Mouse (Mus musculus) heart, embryonic 12.5 days (tissue): ENCODE results near the gene A930017K11Rik. TPM values are rescaled to one million over a fixed set of nuclear protein-coding genes. Genes with fewer than 3 reads are reported as not detected.

Experiments
- ATAC-seq: fragments of 200-750 bp; cut with Nextera tagmentation; 2 replicates; pipeline ENCODE4 v1.8.0; 2017; ENCODE audit warnings: moderate TSS enrichment, moderate library complexity; ENCODE audit not compliant: insufficient number of reproducible peaks, low FRiP score
- H3K27ac ChIP-seq: fragments of 300-500 bp; sonication (generic); 2 replicates; pipeline ENCODE4 v1.5.1; 2016; ENCODE audit warnings: mild to moderate bottlenecking, moderate library complexity; ENCODE audit not compliant: poor library complexity, severe bottlenecking
- H3K27me3 ChIP-seq: fragments of 300-500 bp; sonication (generic); replicated peaks from 2 replicates; pipeline ENCODE4 v1.6.1; 2016; ENCODE audit warnings: mild to moderate bottlenecking, moderate library complexity
- H3K36me3 ChIP-seq: fragments of 300-500 bp; sonication (generic); 2 replicates; pipeline ENCODE4 v1.6.1; 2016; ENCODE audit warnings: mild to moderate bottlenecking, moderate library complexity
- H3K4me1 ChIP-seq: fragments of 300-500 bp; sonication (generic); replicated peaks from 2 replicates; pipeline ENCODE4 v1.6.1; 2016; ENCODE audit warnings: mild to moderate bottlenecking
- H3K4me2 ChIP-seq: fragments of 300-500 bp; sonication (generic); 2 replicates; pipeline ENCODE4 v1.6.1; 2016; ENCODE audit warnings: mild to moderate bottlenecking, moderate library complexity
- H3K4me3 ChIP-seq: fragments of 300-500 bp; sonication (generic); 2 replicates; pipeline ENCODE4 v1.5.1; 2016; ENCODE audit warnings: mild to moderate bottlenecking
- H3K9ac ChIP-seq: fragments of 300-500 bp; sonication (generic); 2 replicates; pipeline ENCODE4 v1.6.1; 2016; ENCODE audit warnings: mild to moderate bottlenecking, moderate library complexity
- H3K9me3 ChIP-seq: fragments of 300-500 bp; sonication (generic); replicated peaks from 2 replicates; pipeline ENCODE4 v1.6.1; 2016; ENCODE audit warnings: mild to moderate bottlenecking, moderate library complexity
- WGBS: fragments of 180-500 bp; shearing (Covaris S2); methylation state at CpG from one replicate; pipeline ENCODE4 v1.1.7; 2016; 5-methylcytosine and 5-hydroxymethylcytosine counted together
- polyA plus RNA-seq: library from polyadenylated mRNA; unstranded; fragments of >200 nt; fragmentation: Nextera tagmentation; extraction: Ambion mirVana; gene quantifications from 2 replicates; pipeline ENCODE4 v1.2.1, GENCODE M21; 2016

The A930017K11Rik gene
- 0.08 and 0.17 TPM in 2 replicates for polyA plus RNA-seq

DNA sequence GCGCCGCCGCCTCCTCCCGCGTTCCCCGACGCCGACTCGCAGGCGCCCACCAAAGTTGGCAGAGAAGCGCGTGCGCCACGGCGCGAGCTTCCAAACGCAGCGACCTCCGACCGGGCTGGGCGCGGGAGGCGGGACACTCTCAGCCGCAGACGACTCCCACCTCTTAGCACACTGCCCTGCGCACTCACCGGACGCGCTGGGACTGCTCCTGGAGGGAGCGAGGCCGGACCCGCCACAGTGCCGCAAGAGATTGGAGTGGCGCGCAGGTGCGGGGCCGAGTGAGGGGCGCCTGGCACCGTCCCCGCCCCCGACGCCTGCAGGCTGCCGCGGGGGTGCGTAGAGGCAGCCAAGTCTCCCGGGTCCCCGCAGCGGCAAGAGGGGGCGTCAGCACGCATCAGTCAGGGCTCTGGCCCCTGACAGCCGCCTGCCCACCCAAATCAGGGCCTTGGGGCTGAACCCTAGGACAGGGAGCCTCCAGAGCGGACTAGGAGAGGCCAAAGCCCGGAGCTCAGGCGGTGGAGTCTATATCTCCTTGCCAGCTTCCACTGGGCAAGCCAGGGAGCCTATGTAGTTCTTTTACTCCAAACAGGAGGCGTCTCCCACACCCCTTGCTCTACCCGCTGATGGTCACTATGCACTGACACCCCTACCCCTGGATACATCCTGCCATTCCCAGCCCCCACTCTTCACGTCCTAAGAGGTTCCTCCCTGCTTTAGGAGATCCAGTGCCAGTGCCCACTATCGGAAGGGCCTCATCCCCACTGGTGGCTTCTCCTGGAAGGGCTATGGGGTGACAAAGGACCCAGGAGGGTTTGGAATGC lies at the start of gene A930017K11Rik:
Gene A930017K11Rik, minus strand, starts transcription at position 763 of the 821 bp plus-strand sequence.
- ATAC-seq, result 0 out of 2 replicates have a peak, but pooled peaks have one; percentile 27
- Histone ChIP-seq H3K9me3 (no peaks in the 10 kb centered on the region), H3K27ac (no peak within 1 kb of the TSS), H3K36me3 (no peaks in the 10 kb centered on the region), H3K4me1 (peaks cover 19% of the 10 kb centered on the region), H3K9ac (peak within 1 kb of the TSS; percentile 54), H3K4me2 (peak within 1 kb of the TSS; percentile 92), H3K4me3 (peak within 1 kb of the TSS; percentile 54), H3K27me3 (peaks cover 48% of the 10 kb centered on the region)
- WGBS, result under 1% methylated on average over 58 of the region's 58 CpGs

DNA sequence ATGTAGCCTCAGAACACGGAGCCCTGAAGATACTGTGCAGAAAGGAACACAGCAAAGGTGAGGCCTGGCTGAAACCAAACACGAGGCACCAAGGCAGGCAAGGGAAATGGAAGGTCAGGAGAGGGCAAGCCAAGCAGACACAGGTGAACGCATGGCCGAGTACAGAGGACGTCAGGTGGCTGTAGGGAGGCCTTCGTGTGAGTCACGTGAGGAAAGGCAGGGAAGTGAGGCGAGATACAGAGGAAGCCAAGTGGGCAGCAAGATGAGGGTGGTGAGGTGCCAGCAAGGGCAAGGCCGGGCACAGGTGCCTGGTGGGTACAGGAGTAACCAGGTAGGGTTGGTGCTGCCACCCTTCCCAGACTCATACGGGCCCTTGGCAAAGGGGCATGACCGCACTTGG lies 46.1 kb upstream of the A930017K11Rik start:
- Histone ChIP-seq H3K4me3 (no peak overlapping the region), H3K9me3 (no peaks in the 10 kb centered on the region), H3K4me1 (no peaks in the 10 kb centered on the region), H3K27ac (no peak overlapping the region), H3K9ac (no peak overlapping the region), H3K36me3 (peaks cover 68% of the 10 kb centered on the region), H3K27me3 (no peaks in the 10 kb centered on the region), H3K4me2 (no peak overlapping the region)
- no peak for ATAC-seq
- WGBS, result 86% methylated on average over 11 of the region's 11 CpGs

DNA sequence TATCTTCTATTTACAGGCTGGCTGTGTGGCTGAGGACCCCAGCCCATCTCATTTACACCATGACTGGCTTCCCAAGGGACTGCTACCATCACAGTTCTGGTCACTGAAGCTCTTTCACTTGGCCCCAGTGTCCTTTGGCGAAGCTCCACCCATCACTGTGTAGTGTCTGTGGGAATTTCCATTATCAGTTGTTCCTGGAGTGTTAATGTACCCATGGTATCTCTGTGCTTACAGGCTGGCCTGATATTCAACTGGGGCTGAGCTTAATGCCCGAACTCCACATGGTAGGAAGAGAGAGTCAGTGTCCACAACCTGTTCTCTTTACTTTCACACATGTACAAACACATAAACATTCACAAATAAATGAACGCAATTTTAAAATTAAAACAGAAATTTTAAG lies 41.1 kb upstream of the A930017K11Rik start:
- 61% methylated on average over 3 of the region's 3 CpGs for WGBS
- H3K4me2 ChIP-seq, result no peak overlapping the region
- no peak overlapping the region for H3K27ac ChIP-seq
- no peak overlapping the region for H3K9ac ChIP-seq
- ATAC-seq, result no peak
- H3K36me3 ChIP-seq, result peaks cover 87% of the 10 kb centered on the region
- H3K27me3 ChIP-seq, result no peaks in the 10 kb centered on the region
- H3K9me3 ChIP-seq, result no peaks in the 10 kb centered on the region
- H3K4me1 ChIP-seq, result no peaks in the 10 kb centered on the region
- H3K4me3 ChIP-seq, result no peak overlapping the region

- no peak overlapping the region for H3K27ac ChIP-seq
- H3K9me3 ChIP-seq, result no peaks in the 10 kb centered on the region
- H3K4me2 ChIP-seq, result no peak overlapping the region
- ATAC-seq, result no peak
- H3K9ac ChIP-seq, result no peak overlapping the region
- H3K27me3 ChIP-seq, result no peaks in the 10 kb centered on the region
- peaks cover 76% of the 10 kb centered on the region for H3K36me3 ChIP-seq
- H3K4me3 ChIP-seq, result no peak overlapping the region
- WGBS, result 95% methylated on average over 4 of the region's 4 CpGs
- H3K4me1 ChIP-seq, result no peaks in the 10 kb centered on the region
These were observed 39.9 kb upstream of the A930017K11Rik start for GRCm38 (mm10) chr17:25992274-25992673.

DNA sequence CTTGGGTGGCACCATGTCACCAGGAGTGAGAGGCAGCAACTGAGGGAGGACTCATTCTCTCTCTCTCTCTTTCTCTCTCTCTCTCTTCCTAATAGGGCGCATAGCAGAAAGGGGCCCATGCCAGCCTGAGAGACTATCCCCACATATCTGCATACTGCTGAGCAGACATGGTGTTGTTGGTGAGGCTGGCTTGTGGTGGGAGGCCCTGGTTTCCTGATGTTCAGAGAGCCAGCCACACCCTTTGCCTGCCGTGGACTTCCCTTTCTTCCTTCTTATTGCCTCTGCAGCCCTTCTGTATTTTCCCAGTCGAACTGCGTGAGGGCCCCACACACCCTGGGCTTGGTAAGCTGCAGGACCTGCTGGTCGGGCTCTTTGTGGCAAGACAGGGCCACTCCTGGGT lies 38.0 kb upstream of the A930017K11Rik start:
- H3K27ac ChIP-seq, result no peak overlapping the region
- H3K36me3 ChIP-seq, result peaks cover 63% of the 10 kb centered on the region
- no peak for ATAC-seq
- no peaks in the 10 kb centered on the region for H3K9me3 ChIP-seq
- no peaks in the 10 kb centered on the region for H3K27me3 ChIP-seq
- WGBS, result 85% methylated on average over 5 of the region's 5 CpGs
- 0 out of 2 replicates have a peak, but pooled peaks cover 6% of the 10 kb centered on the region for H3K4me1 ChIP-seq
- H3K4me2 ChIP-seq, result no peak overlapping the region
- H3K9ac ChIP-seq, result 0 out of 2 replicates have a peak overlapping the region, but pooled peaks have one; percentile 10
- no peak overlapping the region for H3K4me3 ChIP-seq

- peak within 1 kb of the TSS; percentile 85 for H3K9ac ChIP-seq
- H3K36me3 ChIP-seq, result peaks cover 20% of the 10 kb centered on the region
- no peaks in the 10 kb centered on the region for H3K27me3 ChIP-seq
- peak; percentile 98 for ATAC-seq
- no peaks in the 10 kb centered on the region for H3K9me3 ChIP-seq
- H3K4me2 ChIP-seq, result peak within 1 kb of the TSS; percentile 86
- under 1% methylated on average over 91 of the region's 91 CpGs for WGBS
- peak within 1 kb of the TSS; percentile 82 for H3K4me3 ChIP-seq
- H3K4me1 ChIP-seq, result peaks cover 28% of the 10 kb centered on the region
- peak within 1 kb of the TSS; percentile 83 for H3K27ac ChIP-seq
These were observed 33.2 kb upstream of the A930017K11Rik start, which contains the start of gene Capn15 for GRCm38 (mm10) chr17:25985306-25986294. TSS of gene Capn15 (minus strand) at chr17:25985796.

GRCm38 (mm10) chr17:25984556-25985305 lies 32.4 kb upstream of the A930017K11Rik start:
- Histone ChIP-seq H3K4me2 (peak overlapping the region; percentile 86), H3K27me3 (no peaks in the 10 kb centered on the region), H3K4me1 (peaks cover 37% of the 10 kb centered on the region), H3K27ac (peak overlapping the region; percentile 83), H3K36me3 (peaks cover 11% of the 10 kb centered on the region), H3K9ac (peak overlapping the region; percentile 85), H3K9me3 (no peaks in the 10 kb centered on the region), H3K4me3 (peak overlapping the region; percentile 82)
- ATAC-seq, result no peak; the same call in 1 of the 2 replicates
- 12% methylated on average over 17 of the region's 17 CpGs for WGBS

GRCm38 (mm10) chr17:25984066-25984465 lies 31.7 kb upstream of the A930017K11Rik start:
- H3K27me3 ChIP-seq, result no peaks in the 10 kb centered on the region
- peak overlapping the region; percentile 82 for H3K4me3 ChIP-seq
- H3K9me3 ChIP-seq, result no peaks in the 10 kb centered on the region
- H3K36me3 ChIP-seq, result peaks cover 6% of the 10 kb centered on the region; the same call in 1 of the 2 replicates
- H3K27ac ChIP-seq, result no peak overlapping the region
- peaks cover 39% of the 10 kb centered on the region for H3K4me1 ChIP-seq
- H3K4me2 ChIP-seq, result peak overlapping the region; percentile 86
- no peak for ATAC-seq
- WGBS, result 97% methylated on average over 1 of the region's 1 CpGs
- H3K9ac ChIP-seq, result peak overlapping the region; percentile 85; the same call in 1 of the 2 replicates

- 88% methylated on average over 3 of the region's 3 CpGs for WGBS
- H3K36me3 ChIP-seq, result no peaks in the 10 kb centered on the region
- no peaks in the 10 kb centered on the region for H3K27me3 ChIP-seq
- no peak overlapping the region for H3K27ac ChIP-seq
- H3K4me3 ChIP-seq, result no peak overlapping the region
- H3K4me2 ChIP-seq, result no peak overlapping the region
- H3K9ac ChIP-seq, result 0 out of 2 replicates have a peak overlapping the region, but pooled peaks have one; percentile 9
- H3K9me3 ChIP-seq, result no peaks in the 10 kb centered on the region
- ATAC-seq, result no peak
- H3K4me1 ChIP-seq, result peaks cover 39% of the 10 kb centered on the region
These were observed 30.5 kb upstream of the A930017K11Rik start for GRCm38 (mm10) chr17:25982913-25983312.

DNA sequence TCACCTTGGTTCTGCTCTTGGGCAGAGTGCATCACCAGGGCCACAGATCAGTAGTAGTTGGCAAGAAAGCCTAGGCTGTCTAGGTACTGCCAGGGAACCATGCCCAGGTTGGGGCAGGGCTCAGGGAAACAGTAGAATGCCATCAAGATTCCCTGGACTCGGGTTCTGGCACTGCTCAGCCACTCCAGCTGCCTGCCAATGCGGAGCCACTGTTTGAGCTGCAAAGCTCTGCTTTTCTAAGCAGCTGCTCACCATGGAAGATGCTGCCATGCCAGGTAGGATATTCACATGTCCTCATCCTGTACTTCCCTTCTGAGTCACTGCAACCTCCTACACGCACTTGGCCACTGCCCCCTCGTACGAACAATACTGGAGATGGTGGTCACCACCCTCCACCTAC lies 28.5 kb upstream of the A930017K11Rik start:
- H3K9ac ChIP-seq, result 0 out of 2 replicates have a peak overlapping the region, but pooled peaks have one; percentile 1
- no peak overlapping the region for H3K4me2 ChIP-seq
- WGBS, result 86% methylated on average over 5 of the region's 5 CpGs

More for the DNA sequence above, 28.5 kb upstream of the A930017K11Rik start:
- Histone ChIP-seq H3K9me3 (no peaks in the 10 kb centered on the region), H3K27ac (no peak overlapping the region), H3K4me1 (peaks cover 33% of the 10 kb centered on the region), H3K36me3 (no peaks in the 10 kb centered on the region), H3K27me3 (no peaks in the 10 kb centered on the region), H3K4me3 (no peak overlapping the region)
- no peak for ATAC-seq
